Mouse (Mus musculus) left cerebral cortex, postnatal 14 days (tissue): ENCODE results near the gene Becn1. TPM values are rescaled to one million over a fixed set of nuclear protein-coding genes. Genes with fewer than 3 reads are reported as not detected.

Experiments used
- DNase-seq, 2 experiments: peaks; one replicate each; pipeline ENCODE4 v3.0.0; 2021 to 2022; ENCODE audit warnings: low spot score in 2 of 2, mixed read lengths in 1 of 2
- intact Hi-C: fragments of 180-260 bp; cut with DNase I; formaldehyde crosslinking; loops from one replicate; pipeline ENCODE4 v1.15.1; 2025
- total RNA-seq, 2 experiments: library from RNA; stranded (reverse); gene quantifications; 2 replicates each; pipeline ENCODE4 v1.2.3; 2021

Becn1 gene
- total RNA-seq, 2 experiments from 2014 or later: 198 to 207 TPM

- no peak for DNase-seq
- intact Hi-C loops: loop anchor here (2.0 kb wide), 1 partner anchor 50 kb away; the partner anchor contains the start of gene Becn1
Observed at GRCm38 (mm10) chr11:101252941-101253340, 49.1 kb downstream of the Becn1 start.

GRCm38 (mm10) chr11:101251031-101251430 lies 51.1 kb downstream of the Becn1 start:
- DNase-seq: no peak
- intact Hi-C loops: no loop called here

GRCm38 (mm10) chr11:101248258-101248994 lies 53.7 kb downstream of the Becn1 start:
- DNase-seq: peak; percentile 60 to 70
- intact Hi-C loops: loop anchor here (1.0 kb wide), 1 partner anchor 36 kb away; no protein-coding TSS in a partner anchor

- intact Hi-C loops: loop anchor here (1.0 kb wide), 1 partner anchor 35 kb away; no protein-coding TSS in a partner anchor
- no peak for DNase-seq
Observed at GRCm38 (mm10) chr11:101247521-101248030, 54.5 kb downstream of the Becn1 start.

GRCm38 (mm10) chr11:101246702-101247012 lies 55.4 kb downstream of the Becn1 start:
- DNase-seq: no peak
- intact Hi-C loops: no loop called here

- DNase-seq: no peak
- intact Hi-C loops: no loop called here
Observed at GRCm38 (mm10) chr11:101245855-101246701, 56.0 kb downstream of the Becn1 start, which contains the start of gene Ramp2. Gene Ramp2, plus strand, starts transcription at chr11:101246028.

- DNase-seq: no peak
- intact Hi-C loops: no loop called here
Observed at GRCm38 (mm10) chr11:101245071-101245470, 57.0 kb downstream of the Becn1 start.

- intact Hi-C loops: no loop called here
- DNase-seq: peak in 1 of 2 experiments; percentile 17
Observed at GRCm38 (mm10) chr11:101238071-101238647, 63.9 kb downstream of the Becn1 start.

GRCm38 (mm10) chr11:101236782-101237181 lies 65.3 kb downstream of the Becn1 start:
- intact Hi-C loops: no loop called here

More at GRCm38 (mm10) chr11:101236782-101237181, 65.3 kb downstream of the Becn1 start:
- no peak for DNase-seq

Other genes starting within 250 kb of the Becn1 start
- gene Naglu, start 232.3 kb downstream of the Becn1 start, total RNA-seq: 10 to 100 TPM in 1 of 2 experiments, 1 to 10 TPM in 1; 7.3 to 11.9 TPM
- 1 to 10 TPM in 1 of 2 experiments, under 1 TPM in 1; 0.42 to 1.1 TPM for gene Hsd17b1, start 223.9 kb downstream of the Becn1 start, total RNA-seq
- gene Coasy, start 219.7 kb downstream of the Becn1 start, total RNA-seq: 10 to 100 TPM; 31.1 to 32.0 TPM
- gene Mlx, start 215.0 kb downstream of the Becn1 start, total RNA-seq: 10 to 100 TPM; 44.9 to 49.9 TPM
- gene Psmc3ip, start 206.8 kb downstream of the Becn1 start, total RNA-seq: 1 to 10 TPM; 3.7 to 4.0 TPM
- 10 to 100 TPM; 53.9 to 58.8 TPM for gene Retreg3, start 182.4 kb downstream of the Becn1 start, total RNA-seq
- gene Tubg1, start 182.3 kb downstream of the Becn1 start, total RNA-seq: 10 to 100 TPM; 52.1 to 52.7 TPM
- 10 to 100 TPM; 49.0 to 49.5 TPM for gene Tubg2, start 146.4 kb downstream of the Becn1 start, total RNA-seq
- 100 to 1,000 TPM; 124 to 128 TPM for gene Cntnap1, start 131.8 kb downstream of the Becn1 start, total RNA-seq
- gene Plekhh3, start 130.9 kb downstream of the Becn1 start, total RNA-seq: 10 to 100 TPM in 1 of 2 experiments, 1 to 10 TPM in 1; 7.7 to 10.2 TPM
- gene Ccr10, start 126.8 kb downstream of the Becn1 start, total RNA-seq: under 1 TPM; 0.19 to 0.26 TPM
- gene Ezh1, start 75.8 kb downstream of the Becn1 start, total RNA-seq: 10 to 100 TPM; 32.4 TPM
- gene Ramp2, start 56.3 kb downstream of the Becn1 start, total RNA-seq: 10 to 100 TPM; 40.4 to 44.7 TPM
- gene Vps25, start 48.6 kb downstream of the Becn1 start, total RNA-seq: 10 to 100 TPM; 74.6 to 86.7 TPM
- 1 to 10 TPM; 4.7 to 5.7 TPM for gene Wnk4, start 41.7 kb downstream of the Becn1 start, total RNA-seq
- gene Cntd1, start 23.3 kb downstream of the Becn1 start, total RNA-seq: under 1 TPM; 0.27 to 0.59 TPM
- 100 to 1,000 TPM in 1 of 2 experiments, 10 to 100 TPM in 1; 97.6 to 101 TPM for gene Coa3, start 23.2 kb downstream of the Becn1 start, total RNA-seq
- gene Psme3, start 13.9 kb upstream of the Becn1 start, total RNA-seq: 100 to 1,000 TPM in 1 of 2 experiments, 10 to 100 TPM in 1; 99.8 to 111 TPM
- gene Aoc2, start 22.8 kb upstream of the Becn1 start, total RNA-seq: 1 to 10 TPM; 3.4 to 5.4 TPM
- 1 to 10 TPM; 1.8 to 2.9 TPM for gene Aoc3, start 28.3 kb upstream of the Becn1 start, total RNA-seq
- gene G6pc, start 65.3 kb upstream of the Becn1 start, total RNA-seq: not detected
- 10 to 100 TPM; 33.4 to 42.2 TPM for gene Aarsd1, start 115.3 kb upstream of the Becn1 start, total RNA-seq
- 1 to 10 TPM; 4.5 to 9.7 TPM for gene Gm27029, start 122.5 kb upstream of the Becn1 start, total RNA-seq
- gene Rundc1, start 122.8 kb upstream of the Becn1 start, total RNA-seq: 10 to 100 TPM; 31.1 to 32.6 TPM
- 1 to 10 TPM; 2.8 to 5.7 TPM for gene Ptges3l, start 123.0 kb upstream of the Becn1 start, total RNA-seq
- gene Rpl27, start 140.0 kb upstream of the Becn1 start, total RNA-seq: 10 to 100 TPM; 41.0 to 43.6 TPM
- gene Ifi35, start 146.1 kb upstream of the Becn1 start, total RNA-seq: 1 to 10 TPM in 1 of 2 experiments, under 1 TPM in 1; 0.97 to 2.6 TPM
- 100 to 1,000 TPM; 148 to 154 TPM for gene Rnd2, start 162.7 kb upstream of the Becn1 start, total RNA-seq
- gene Vat1, start 163.9 kb upstream of the Becn1 start, total RNA-seq: 10 to 100 TPM; 36.4 to 44.8 TPM
- gene Brca1, start 249.7 kb upstream of the Becn1 start, total RNA-seq: 1 to 10 TPM; 1.4 to 2.0 TPM
- 100 to 1,000 TPM; 115 to 116 TPM for gene Nbr1, start 249.9 kb upstream of the Becn1 start, total RNA-seq